Mouse (Mus musculus) neural tube, embryonic 15.5 days (tissue): ENCODE measurements around the gene Tas2r122. TPM values are rescaled to one million over a fixed set of nuclear protein-coding genes. Genes with fewer than 3 reads are reported as not detected.
"Not testable (repeated sequence)": the region's sequence is repeated elsewhere in the genome, so short reads cannot be mapped to it uniquely, and the experiment has no call there.

Experiments
- ATAC-seq: fragments of 200-750 bp; cut with Nextera tagmentation; 2 replicates; pipeline ENCODE4 v1.8.0; 2017; ENCODE audit warnings: mild to moderate bottlenecking, moderate TSS enrichment, moderate library complexity; ENCODE audit not compliant: low FRiP score
- H3K27ac ChIP-seq: fragments of 300-500 bp; sonication (generic); replicated peaks from 2 replicates; pipeline ENCODE4 v1.5.1; 2015; ENCODE audit warnings: mild to moderate bottlenecking, inconsistent platforms
- H3K27me3 ChIP-seq: fragments of 300-500 bp; sonication (generic); replicated peaks from 2 replicates; pipeline ENCODE4 v1.6.1; 2015; ENCODE audit warnings: inconsistent platforms
- H3K36me3 ChIP-seq: fragments of 300-500 bp; sonication (generic); 2 replicates; pipeline ENCODE4 v1.6.1; 2015; ENCODE audit warnings: inconsistent platforms
- H3K4me1 ChIP-seq: fragments of 300-500 bp; sonication (generic); 2 replicates; pipeline ENCODE4 v1.6.1; 2015; ENCODE audit warnings: inconsistent platforms
- H3K4me2 ChIP-seq: fragments of 300-500 bp; sonication (generic); 2 replicates; pipeline ENCODE4 v1.6.1; 2015; ENCODE audit warnings: inconsistent platforms, mild to moderate bottlenecking, moderate library complexity
- H3K4me3 ChIP-seq: fragments of 300-500 bp; sonication (generic); replicated peaks from 2 replicates; pipeline ENCODE4 v1.5.1; 2015; ENCODE audit warnings: mild to moderate bottlenecking, inconsistent platforms
- H3K9ac ChIP-seq: fragments of 300-500 bp; sonication (generic); replicated peaks from 2 replicates; pipeline ENCODE4 v1.6.1; 2015; ENCODE audit warnings: mild to moderate bottlenecking, inconsistent platforms
- H3K9me3 ChIP-seq: fragments of 300-500 bp; sonication (generic); replicated peaks from 2 replicates; pipeline ENCODE4 v1.6.1; 2016; ENCODE audit warnings: inconsistent platforms
- WGBS: fragments of 180-500 bp; shearing (Covaris S2); methylation state at CpG from one replicate; pipeline ENCODE4 v1.1.7; 2015; ENCODE audit warnings: mixed read lengths; 5-methylcytosine and 5-hydroxymethylcytosine counted together
- polyA plus RNA-seq: library from polyadenylated mRNA; unstranded; fragments of >200 nt; fragmentation: Nextera tagmentation; extraction: Ambion mirVana; gene quantifications from 2 replicates; pipeline ENCODE4 v1.2.1, GENCODE M21; 2015

The Tas2r122 gene
- polyA plus RNA-seq: not detected in 2 replicates

- H3K4me3 ChIP-seq: no peak within 1 kb of the TSS
- no peak within 1 kb of the TSS for H3K9ac ChIP-seq
- no peaks in the 10 kb centered on the region for H3K36me3 ChIP-seq
- no peaks in the 10 kb centered on the region for H3K9me3 ChIP-seq
- no peaks in the 10 kb centered on the region for H3K4me1 ChIP-seq
- H3K27ac ChIP-seq: no peak within 1 kb of the TSS
- WGBS: 78% methylated on average over 3 of the region's 3 CpGs
- no peak for ATAC-seq
- no peak within 1 kb of the TSS for H3K4me2 ChIP-seq
- H3K27me3 ChIP-seq: no peaks in the 10 kb centered on the region
These were observed at the start of gene Tas2r122 for GRCm38 (mm10) chr6:132711828-132712227. Gene Tas2r122, minus strand, starts transcription at chr6:132711928.

- Histone ChIP-seq H3K36me3 (no peaks in the 10 kb centered on the region), H3K4me3 (no peak within 1 kb of the TSS), H3K9me3 (no peaks in the 10 kb centered on the region), H3K9ac (no peak within 1 kb of the TSS), H3K4me1 (no peaks in the 10 kb centered on the region), H3K4me2 (no peak within 1 kb of the TSS), H3K27me3 (no peaks in the 10 kb centered on the region), H3K27ac (no peak within 1 kb of the TSS)
- no peak for ATAC-seq
- 93% methylated on average over 1 of the region's 1 CpGs for WGBS
These were observed 42.7 kb upstream of the Tas2r122 start, which contains the start of gene Tas2r124 for GRCm38 (mm10) chr6:132754430-132754829. Gene Tas2r124, plus strand, starts transcription at chr6:132754730.

DNA sequence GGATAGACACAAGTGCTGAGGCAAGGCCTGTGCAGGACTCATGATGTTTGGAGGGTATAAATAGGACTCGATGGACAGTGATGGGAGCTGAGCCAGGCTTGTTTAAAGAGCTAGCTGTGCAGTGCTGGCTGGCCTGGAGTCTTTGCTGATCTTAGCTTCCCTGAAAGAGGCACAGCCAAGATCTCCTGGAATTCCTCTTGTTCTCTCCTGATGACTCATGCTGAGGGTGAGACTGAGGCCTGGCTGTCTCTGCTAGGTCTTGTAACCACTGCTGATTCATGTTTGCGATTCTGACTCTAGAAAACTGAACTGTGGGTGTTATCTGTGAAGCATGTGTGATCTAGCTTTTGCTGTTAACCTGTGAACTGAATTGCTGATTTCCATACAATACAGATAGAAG, 38.5 kb upstream of the Tas2r122 start:
- H3K9me3 ChIP-seq: no peaks in the 10 kb centered on the region
- ATAC-seq: no peak
- no peak overlapping the region for H3K9ac ChIP-seq
- H3K4me2 ChIP-seq: no peak overlapping the region
- 88% methylated on average over 2 of the region's 2 CpGs for WGBS
- no peaks in the 10 kb centered on the region for H3K4me1 ChIP-seq
- no peaks in the 10 kb centered on the region for H3K36me3 ChIP-seq
- H3K4me3 ChIP-seq: no peak overlapping the region
- no peaks in the 10 kb centered on the region for H3K27me3 ChIP-seq
- no peak overlapping the region for H3K27ac ChIP-seq

DNA sequence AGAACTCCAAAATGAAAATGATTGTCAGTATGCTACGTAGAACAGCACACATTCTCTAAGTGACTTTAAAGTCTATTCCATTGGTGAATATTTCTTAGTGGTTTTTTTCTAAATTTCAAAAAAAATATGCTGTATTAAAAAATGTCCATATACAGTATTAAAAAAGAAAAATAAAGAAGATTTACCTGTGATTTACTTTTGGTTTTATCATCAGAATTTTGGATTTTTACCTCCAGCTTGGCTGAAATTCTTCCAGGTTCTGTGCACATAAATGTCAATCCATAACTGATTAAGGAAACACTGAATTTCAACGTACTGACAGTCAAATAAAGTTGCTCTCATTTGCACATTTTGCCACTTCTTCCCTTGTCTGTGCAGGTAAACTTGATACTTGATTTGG, 26.2 kb upstream of the Tas2r122 start, which contains the start of gene Tas2r115:
Gene Tas2r115 (minus strand): TSS at position 101 of the 400 bp plus-strand sequence.
- Histone ChIP-seq H3K27ac (no peak within 1 kb of the TSS), H3K36me3 (no peaks in the 10 kb centered on the region), H3K9me3 (no peaks in the 10 kb centered on the region), H3K4me3 (no peak within 1 kb of the TSS), H3K9ac (no peak within 1 kb of the TSS), H3K4me2 (no peak within 1 kb of the TSS), H3K4me1 (no peaks in the 10 kb centered on the region), H3K27me3 (no peaks in the 10 kb centered on the region)
- no peak for ATAC-seq
- WGBS: 78% methylated on average over 2 of the region's 2 CpGs

GRCm38 (mm10) chr6:132700907-132701306, 10.8 kb downstream of the Tas2r122 start, which contains the start of gene Tas2r121:
Gene Tas2r121, minus strand, starts transcription at chr6:132701007.
- no peaks in the 10 kb centered on the region for H3K27me3 ChIP-seq
- no peak within 1 kb of the TSS for H3K4me3 ChIP-seq
- H3K27ac ChIP-seq: no peak within 1 kb of the TSS
- 91% methylated on average over 1 of the region's 1 CpGs for WGBS
- no peak for ATAC-seq
- H3K9me3 ChIP-seq: no peaks in the 10 kb centered on the region
- no peaks in the 10 kb centered on the region for H3K36me3 ChIP-seq
- no peak within 1 kb of the TSS for H3K9ac ChIP-seq
- no peak within 1 kb of the TSS for H3K4me2 ChIP-seq
- no peaks in the 10 kb centered on the region for H3K4me1 ChIP-seq

- not testable (repeated sequence) for H3K9ac ChIP-seq, H3K4me2 ChIP-seq, H3K36me3 ChIP-seq, H3K27me3 ChIP-seq, H3K4me1 ChIP-seq, H3K4me3 ChIP-seq, ATAC-seq, H3K9me3 ChIP-seq, H3K27ac ChIP-seq
- WGBS: 84% methylated on average over 7 of the region's 7 CpGs
These were observed 20.1 kb downstream of the Tas2r122 start for GRCm38 (mm10) chr6:132691596-132691995.

Other genes starting within 250 kb of the Tas2r122 start
- not detected in 2 replicates for gene Prh1, start 142.1 kb downstream of the Tas2r122 start, polyA plus RNA-seq
- gene Prp2, start 116.0 kb downstream of the Tas2r122 start, polyA plus RNA-seq: not detected in 2 replicates
- not detected in 2 replicates for gene A630073D07Rik, start 60.4 kb downstream of the Tas2r122 start, polyA plus RNA-seq
- not detected in 2 replicates for gene Tas2r120, start 55.0 kb downstream of the Tas2r122 start, polyA plus RNA-seq
- gene Tas2r121, start 10.9 kb downstream of the Tas2r122 start, polyA plus RNA-seq: not detected in 2 replicates
- not detected in 2 replicates for gene Tas2r115, start 26.1 kb upstream of the Tas2r122 start, polyA plus RNA-seq
- not detected in 2 replicates for gene Tas2r124, start 42.8 kb upstream of the Tas2r122 start, polyA plus RNA-seq
- not detected in 2 replicates for gene Tas2r102, start 50.2 kb upstream of the Tas2r122 start, polyA plus RNA-seq
- not detected in 2 replicates for gene Tas2r136, start 66.2 kb upstream of the Tas2r122 start, polyA plus RNA-seq
- gene Tas2r117, start 90.9 kb upstream of the Tas2r122 start, polyA plus RNA-seq: not detected in 2 replicates
- not detected in 2 replicates for gene Tas2r123, start 135.2 kb upstream of the Tas2r122 start, polyA plus RNA-seq
- gene Tas2r116, start 143.5 kb upstream of the Tas2r122 start, polyA plus RNA-seq: not detected in 2 replicates
- gene Tas2r110, start 156.1 kb upstream of the Tas2r122 start, polyA plus RNA-seq: not detected in 2 replicates
- not detected in 2 replicates for gene Tas2r113, start 181.1 kb upstream of the Tas2r122 start, polyA plus RNA-seq
- gene Tas2r125, start 197.7 kb upstream of the Tas2r122 start, polyA plus RNA-seq: not detected in 2 replicates
- not detected in 2 replicates for gene Tas2r129, start 239.2 kb upstream of the Tas2r122 start, polyA plus RNA-seq
- not detected in 2 replicates for gene Tas2r131, start 246.0 kb upstream of the Tas2r122 start, polyA plus RNA-seq